Mouse (Mus musculus): ENCODE results near the gene Gm10382. TPM values are rescaled to one million over a fixed set of nuclear protein-coding genes. Genes with fewer than 3 reads are reported as not detected.

The Gm10382 gene
- polyA plus RNA-seq, 1 experiment = 2.2 TPM

DNA sequence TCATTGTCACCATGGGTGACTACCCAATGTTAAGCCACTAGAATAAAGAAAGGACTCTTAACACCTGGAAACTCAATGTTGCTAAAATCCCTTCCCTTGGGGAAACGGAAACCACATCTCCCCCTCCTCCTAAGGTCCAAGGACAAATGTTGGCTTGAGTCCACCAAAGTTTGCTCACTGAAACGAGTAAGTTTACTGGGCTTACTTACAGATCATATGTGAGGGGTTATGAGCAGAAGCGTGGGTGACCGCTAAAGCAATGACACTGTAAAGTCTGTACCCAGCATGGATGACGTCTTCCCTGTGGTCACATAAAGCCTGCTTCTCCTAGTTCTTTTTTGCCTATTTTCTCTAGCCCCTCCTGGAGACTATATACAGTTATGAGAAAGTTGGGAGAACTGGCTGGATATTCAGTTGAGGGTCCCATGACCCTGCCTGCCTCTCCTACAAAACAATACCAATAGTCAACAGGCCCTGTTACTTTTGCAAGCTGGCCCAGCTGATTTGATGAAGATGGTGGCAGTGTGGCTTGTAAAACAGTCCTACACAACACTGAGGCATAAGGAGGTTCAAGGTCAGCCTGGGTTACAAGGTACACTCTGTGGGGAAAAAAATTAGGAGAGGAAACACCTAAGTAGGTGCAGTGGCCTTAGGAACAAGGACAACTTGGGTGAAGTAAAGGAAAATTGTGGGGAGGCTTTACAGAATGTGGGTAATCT, 7.0 kb upstream of the Gm10382 start:
- no peak overlapping the region for H3ac ChIP-seq (ENCODE audit: control insufficient read depth, insufficient read length, low read depth)
- TF ChIP-seq CTCF (IDR thresholded peaks at IDR 0.05; ENCODE audit: control insufficient read depth, insufficient read depth, insufficient read length) (no peak), FOSL1 (IDR thresholded peaks at IDR 0.05; ENCODE audit: insufficient read depth, low read length, poor library complexity, severe bottlenecking) (no peak), USF1 (IDR thresholded peaks at IDR 0.05; ENCODE audit: low read depth) (no peak), MYOG (IDR thresholded peaks at IDR 0.05; ENCODE audit: control insufficient read depth, extremely low read depth, insufficient read length) (no peak), MYOD1 (IDR thresholded peaks at IDR 0.05; ENCODE audit: control insufficient read depth, insufficient read length, low read depth) (no peak), MAX (IDR thresholded peaks at IDR 0.05) (no peak), CEBPB (IDR thresholded peaks at IDR 0.05; ENCODE audit: low read depth) (no peak)
- H3K79me3 ChIP-seq (ENCODE audit: low read depth) = peaks cover 8% of the 10 kb centered on the region
- peaks cover 23% of the 10 kb centered on the region for H3K79me2 ChIP-seq (ENCODE audit: control insufficient read depth, insufficient read depth)
- H3K36me3 ChIP-seq (ENCODE audit: control insufficient read depth, insufficient read depth) = peaks cover 17% of the 10 kb centered on the region
- H3K4me3 ChIP-seq (ENCODE audit: insufficient read depth, poor library complexity, severe bottlenecking) = no peak overlapping the region
- H3K27me3 ChIP-seq (ENCODE audit: control insufficient read depth, insufficient read depth, insufficient read length) = no peaks in the 10 kb centered on the region

GRCm38 (mm10) chr5:125382673-125383558, 6.2 kb upstream of the Gm10382 start:
- TF ChIP-seq MAX (IDR thresholded peaks at IDR 0.05) (peak; percentile 29), CTCF (IDR thresholded peaks at IDR 0.05; ENCODE audit: control insufficient read depth, insufficient read depth, insufficient read length) (peak; percentile 24), MYOG (IDR thresholded peaks at IDR 0.05; ENCODE audit: control insufficient read depth, extremely low read depth, insufficient read length) (no peak), USF1 (IDR thresholded peaks at IDR 0.05; ENCODE audit: low read depth) (no peak)
- Histone ChIP-seq H3K27me3 (ENCODE audit: control insufficient read depth, insufficient read depth, insufficient read length) (no peaks in the 10 kb centered on the region), H3K79me2 (ENCODE audit: control insufficient read depth, insufficient read depth) (peaks cover 24% of the 10 kb centered on the region), H3K79me3 (ENCODE audit: low read depth) (peaks cover 8% of the 10 kb centered on the region), H3K4me3 (ENCODE audit: insufficient read depth, poor library complexity, severe bottlenecking) (no peak overlapping the region), H3ac (ENCODE audit: control insufficient read depth, insufficient read length, low read depth) (no peak overlapping the region), H3K36me3 (ENCODE audit: control insufficient read depth, insufficient read depth) (peaks cover 17% of the 10 kb centered on the region)

- Histone ChIP-seq H3ac (ENCODE audit: control insufficient read depth, insufficient read length, low read depth) (no peak overlapping the region), H3K27me3 (ENCODE audit: control insufficient read depth, insufficient read depth, insufficient read length) (no peaks in the 10 kb centered on the region), H3K79me2 (ENCODE audit: control insufficient read depth, insufficient read depth) (peaks cover 33% of the 10 kb centered on the region), H3K4me3 (ENCODE audit: insufficient read depth, poor library complexity, severe bottlenecking) (no peak overlapping the region), H3K36me3 (ENCODE audit: control insufficient read depth, insufficient read depth) (peaks cover 27% of the 10 kb centered on the region), H3K79me3 (ENCODE audit: low read depth) (peaks cover 17% of the 10 kb centered on the region)
- TF ChIP-seq USF1 (IDR thresholded peaks at IDR 0.05; ENCODE audit: low read depth) = no peak
- TF ChIP-seq MYOD1 (IDR thresholded peaks at IDR 0.05; ENCODE audit: control insufficient read depth, insufficient read length, low read depth) = no peak
- no peak for TF ChIP-seq FOSL1 (IDR thresholded peaks at IDR 0.05; ENCODE audit: insufficient read depth, low read length, poor library complexity, severe bottlenecking)
- TF ChIP-seq MAX (IDR thresholded peaks at IDR 0.05) = no peak
- no peak for TF ChIP-seq MYOG (IDR thresholded peaks at IDR 0.05; ENCODE audit: control insufficient read depth, extremely low read depth, insufficient read length)
- no peak for TF ChIP-seq CEBPB (IDR thresholded peaks at IDR 0.05; ENCODE audit: low read depth)
- TF ChIP-seq CTCF (IDR thresholded peaks at IDR 0.05; ENCODE audit: control insufficient read depth, insufficient read depth, insufficient read length) = no peak
These were observed 5.3 kb upstream of the Gm10382 start for GRCm38 (mm10) chr5:125383637-125384420.

DNA sequence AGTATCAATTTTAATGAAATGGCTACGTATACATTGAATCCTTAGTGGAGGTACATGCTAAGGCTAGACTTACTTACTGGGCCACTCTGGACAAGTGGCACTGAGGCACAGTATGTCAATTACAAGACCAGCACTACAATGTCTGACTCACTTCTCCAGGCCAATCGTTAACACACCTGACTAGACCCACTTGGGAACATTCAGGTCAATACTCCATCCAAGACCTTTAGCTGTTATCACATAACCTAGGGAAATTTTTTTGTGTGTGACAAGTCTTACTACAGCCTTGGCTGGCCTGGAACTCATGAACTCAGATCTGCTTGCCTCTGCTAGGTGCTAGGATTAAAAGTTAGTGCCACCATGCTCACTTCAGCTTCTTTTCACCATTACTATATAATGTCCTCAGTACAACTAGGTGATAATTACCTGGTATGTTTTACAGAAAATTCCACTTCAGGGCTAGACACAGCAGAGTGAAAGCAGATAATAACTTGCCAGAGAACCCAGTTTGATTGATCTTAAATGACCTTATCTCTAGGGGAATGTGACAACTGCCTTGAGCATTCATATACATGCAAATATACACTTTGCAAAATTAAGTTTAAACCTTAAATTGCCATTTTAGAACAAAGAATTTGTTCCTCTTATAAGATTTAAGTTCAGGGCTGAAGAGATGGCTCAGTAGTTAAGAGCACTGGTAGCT, 4.5 kb upstream of the Gm10382 start:
- no peak for TF ChIP-seq CTCF (IDR thresholded peaks at IDR 0.05; ENCODE audit: control insufficient read depth, insufficient read depth, insufficient read length)
- TF ChIP-seq MYOD1 (IDR thresholded peaks at IDR 0.05; ENCODE audit: control insufficient read depth, insufficient read length, low read depth) = no peak
- no peak for TF ChIP-seq MYOG (IDR thresholded peaks at IDR 0.05; ENCODE audit: control insufficient read depth, extremely low read depth, insufficient read length)
- no peak for TF ChIP-seq USF1 (IDR thresholded peaks at IDR 0.05; ENCODE audit: low read depth)
- TF ChIP-seq MAX (IDR thresholded peaks at IDR 0.05) = no peak
- no peak for TF ChIP-seq CEBPB (IDR thresholded peaks at IDR 0.05; ENCODE audit: low read depth)
- TF ChIP-seq FOSL1 (IDR thresholded peaks at IDR 0.05; ENCODE audit: insufficient read depth, low read length, poor library complexity, severe bottlenecking) = no peak
- H3K27me3 ChIP-seq (ENCODE audit: control insufficient read depth, insufficient read depth, insufficient read length) = no peaks in the 10 kb centered on the region
- H3K79me3 ChIP-seq (ENCODE audit: low read depth) = peaks cover 23% of the 10 kb centered on the region
- peaks cover 29% of the 10 kb centered on the region for H3K36me3 ChIP-seq (ENCODE audit: control insufficient read depth, insufficient read depth)
- H3ac ChIP-seq (ENCODE audit: control insufficient read depth, insufficient read length, low read depth) = no peak overlapping the region
- no peak overlapping the region for H3K4me3 ChIP-seq (ENCODE audit: insufficient read depth, poor library complexity, severe bottlenecking)
- H3K79me2 ChIP-seq (ENCODE audit: control insufficient read depth, insufficient read depth) = peaks cover 42% of the 10 kb centered on the region
